Mouse (Mus musculus) stomach, postnatal 0 days (tissue): ENCODE data around the gene Ppp1r27. TPM values are rescaled to one million over a fixed set of nuclear protein-coding genes. Genes with fewer than 3 reads are reported as not detected.
"Not testable (repeated sequence)": the region's sequence is repeated elsewhere in the genome, so short reads cannot be mapped to it uniquely, and the experiment has no call there.

Source experiments
- ATAC-seq: fragments of 200-750 bp; cut with Nextera tagmentation; 2 replicates; pipeline ENCODE4 v1.8.0; 2017; ENCODE audit not compliant: low FRiP score, low TSS enrichment
- DNase-seq: peaks from one replicate; pipeline ENCODE4 v3.0.0-alpha.2; 2016; ENCODE audit warnings: low spot score
- H3K27ac ChIP-seq: fragments of 300-500 bp; sonication (generic); replicated peaks from 2 replicates; pipeline ENCODE4 v1.5.1; 2014; ENCODE audit warnings: mild to moderate bottlenecking, control low read depth
- H3K27me3 ChIP-seq: fragments of 300-500 bp; sonication (generic); 2 replicates; pipeline ENCODE4 v1.6.1; 2014; ENCODE audit warnings: low read length; ENCODE audit not compliant: control insufficient read depth, insufficient read depth
- H3K36me3 ChIP-seq: fragments of 300-500 bp; sonication (generic); 2 replicates; pipeline ENCODE4 v1.6.1; 2014; ENCODE audit warnings: low read length, mixed read lengths; ENCODE audit not compliant: control insufficient read depth, insufficient read depth
- H3K4me1 ChIP-seq: fragments of 300-500 bp; sonication (generic); replicated peaks from 2 replicates; pipeline ENCODE4 v1.6.1; 2014; ENCODE audit warnings: antibody characterized with exemption; ENCODE audit not compliant: control insufficient read depth, insufficient read depth
- H3K4me2 ChIP-seq: fragments of 300-500 bp; sonication (generic); replicated peaks from 2 replicates; pipeline ENCODE4 v1.6.1; 2014; ENCODE audit warnings: low read depth, mild to moderate bottlenecking, control low read depth, moderate library complexity
- H3K4me3 ChIP-seq: fragments of 300-500 bp; sonication (generic); 2 replicates; pipeline ENCODE4 v1.5.1; 2014; ENCODE audit warnings: low read depth, low read length, control low read depth
- H3K9ac ChIP-seq: fragments of 300-500 bp; sonication (generic); 2 replicates; pipeline ENCODE4 v1.6.1; 2014; ENCODE audit warnings: mild to moderate bottlenecking, low read length, control low read depth, mixed read lengths
- H3K9me3 ChIP-seq: fragments of 300-500 bp; sonication (generic); 2 replicates; pipeline ENCODE4 v1.6.1; 2016; ENCODE audit warnings: low read length; ENCODE audit not compliant: control insufficient read depth
- CTCF ChIP-seq: IDR thresholded peaks from 2 replicates; pipeline ENCODE4 v1.5.1; 2016; ENCODE audit warnings: antibody characterized with exemption, low read depth, mild to moderate bottlenecking, moderate library complexity
- EP300 ChIP-seq: optimal IDR thresholded peaks from 2 replicates; pipeline ENCODE3; 2016; ENCODE audit warnings: antibody characterized with exemption
- WGBS: fragments of 180-500 bp; shearing (Covaris S2); extraction: QIAGEN DNeasy Blood & Tissue Kit; methylation state at CpG from one replicate; pipeline ENCODE4 v1.1.7; 2014; 5-methylcytosine and 5-hydroxymethylcytosine counted together
- polyA plus RNA-seq: library from polyadenylated mRNA; unstranded; fragments of >200 nt; fragmentation: Nextera tagmentation; extraction: Ambion mirVana; gene quantifications from 2 replicates; pipeline ENCODE4 v1.2.1, GENCODE M21; 2015

Ppp1r27 gene
- polyA plus RNA-seq, 1 experiment from 2014 or later = not detected

DNA sequence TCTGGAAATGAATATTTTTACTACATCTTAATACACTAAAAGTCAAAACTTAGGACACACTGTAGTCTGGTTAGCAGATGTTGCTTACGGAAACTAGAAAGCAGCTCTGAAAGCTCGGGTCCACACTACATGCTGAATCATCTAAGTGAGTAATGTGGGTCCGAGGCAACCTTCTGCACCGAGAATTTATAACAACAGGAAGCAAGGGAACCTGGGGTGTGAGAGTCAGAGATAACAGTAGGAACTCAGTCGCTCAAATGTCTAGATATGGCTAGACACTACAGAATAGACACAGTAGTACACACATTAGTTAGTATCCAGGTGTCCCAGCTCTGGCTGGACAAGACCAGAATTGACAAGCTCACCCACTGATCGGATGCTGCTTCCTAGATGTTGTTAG is 37.6 kb upstream of the Ppp1r27 start:
- H3K27me3 ChIP-seq = no peaks in the 10 kb centered on the region
- H3K4me1 ChIP-seq = no peaks in the 10 kb centered on the region

DNA sequence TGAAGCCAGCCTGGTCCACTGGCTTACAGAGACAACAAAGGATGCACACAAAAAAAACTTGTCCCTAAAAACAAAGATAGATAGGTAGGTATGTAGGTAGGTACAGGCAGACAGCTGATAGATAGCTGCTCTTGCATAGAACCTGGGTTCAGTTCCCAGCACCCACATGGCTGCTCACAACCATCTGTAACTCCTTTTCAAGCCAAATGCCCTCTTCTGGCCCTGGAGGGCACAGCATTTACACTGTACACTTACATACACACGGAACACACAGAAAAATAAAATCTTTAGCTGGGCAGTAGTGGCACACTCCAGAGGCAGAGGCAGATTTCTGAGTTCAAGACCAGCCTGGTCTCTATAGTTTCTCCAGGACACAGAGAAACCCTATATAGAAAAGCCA is 33.0 kb upstream of the Ppp1r27 start:
- TF ChIP-seq EP300 = no peak
- no peak for TF ChIP-seq CTCF
- DNase-seq (no peak), ATAC-seq (no peak)
- no peak overlapping the region for H3K4me3 ChIP-seq
- no peak overlapping the region for H3K27ac ChIP-seq
- H3K9me3 ChIP-seq = no peaks in the 10 kb centered on the region
- no peaks in the 10 kb centered on the region for H3K27me3 ChIP-seq
- peaks cover 17% of the 10 kb centered on the region for H3K36me3 ChIP-seq
- H3K4me2 ChIP-seq = no peak overlapping the region
- 90% methylated on average over 1 of the region's 1 CpGs for WGBS
- H3K4me1 ChIP-seq = peaks cover 7% of the 10 kb centered on the region
- H3K9ac ChIP-seq = no peak overlapping the region

More for the DNA sequence above, 37.6 kb upstream of the Ppp1r27 start:
- ATAC-seq (no peak), DNase-seq (no peak)
- no peak overlapping the region for H3K27ac ChIP-seq
- peaks cover 25% of the 10 kb centered on the region for H3K36me3 ChIP-seq
- no peak overlapping the region for H3K4me3 ChIP-seq
- TF ChIP-seq CTCF (no peak), EP300 (no peak)
- H3K9ac ChIP-seq = no peak overlapping the region
- H3K4me2 ChIP-seq = no peak overlapping the region
- no peaks in the 10 kb centered on the region for H3K9me3 ChIP-seq
- WGBS = 87% methylated on average over 6 of the region's 6 CpGs

DNA sequence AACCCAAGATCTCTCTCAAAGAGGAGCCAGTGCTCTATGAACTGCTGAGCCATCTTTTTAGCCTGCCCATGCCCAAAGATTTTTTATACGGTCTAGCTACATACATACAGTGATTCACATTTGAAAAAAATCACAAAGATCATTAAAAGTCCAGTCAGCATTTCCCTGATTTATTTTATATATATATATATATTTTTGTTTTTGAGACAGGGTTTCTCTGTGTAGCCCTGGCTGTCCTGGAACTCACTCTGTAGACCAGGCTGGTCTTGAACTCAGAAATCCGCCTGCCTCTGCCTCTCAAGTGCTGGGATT is 32.0 kb upstream of the Ppp1r27 start:
- DNase-seq, H3K4me1 ChIP-seq, H3K9me3 ChIP-seq, H3K4me3 ChIP-seq, H3K9ac ChIP-seq, H3K27me3 ChIP-seq, H3K27ac ChIP-seq, H3K4me2 ChIP-seq, ATAC-seq: not testable (repeated sequence)
- 87% methylated on average over 2 of the region's 2 CpGs for WGBS
- H3K36me3 ChIP-seq = peaks cover 24% of the 10 kb centered on the region

DNA sequence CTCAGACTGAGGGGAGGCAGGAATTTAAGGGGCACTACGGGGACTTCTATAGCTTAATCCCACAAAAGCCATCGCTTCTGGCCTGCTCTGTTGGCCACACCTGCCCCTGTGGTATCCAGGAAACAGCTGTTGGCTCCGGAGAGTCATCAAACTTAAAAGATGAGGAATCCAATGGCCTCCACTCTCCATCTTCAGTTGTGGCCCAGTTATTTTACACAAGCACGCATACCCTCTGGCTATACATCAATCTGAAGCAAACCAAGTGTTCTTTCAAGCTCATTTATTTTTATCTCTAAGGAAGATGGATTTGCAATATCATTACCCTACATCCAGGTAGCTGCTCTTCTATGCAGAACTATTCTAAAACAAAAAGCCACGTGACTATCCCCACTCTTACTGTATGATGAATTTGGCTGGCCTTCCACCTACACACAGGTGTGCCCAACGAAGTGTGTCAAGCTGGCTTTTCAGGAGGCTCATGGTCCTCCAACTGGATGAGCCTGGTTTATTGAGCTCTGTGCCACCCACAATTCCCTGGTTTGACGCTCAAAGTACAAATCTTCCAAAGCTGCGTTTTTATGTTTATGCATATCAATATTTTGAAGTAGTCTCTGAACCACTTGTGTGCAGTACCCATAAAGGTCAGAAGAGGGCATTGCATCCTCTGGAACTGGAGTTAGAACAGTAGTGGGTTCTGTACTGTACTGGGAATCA is 31.5 kb upstream of the Ppp1r27 start:
- Histone ChIP-seq H3K27me3 (no peaks in the 10 kb centered on the region), H3K4me1 (peaks cover 7% of the 10 kb centered on the region), H3K36me3 (peaks cover 26% of the 10 kb centered on the region), H3K27ac (peak overlapping the region; percentile 98), H3K9me3 (no peaks in the 10 kb centered on the region), H3K9ac (peak overlapping the region; percentile 92), H3K4me2 (peak overlapping the region; percentile 90), H3K4me3 (peak overlapping the region; percentile 85)
- ATAC-seq (no peak), DNase-seq (no peak)
- WGBS = 72% methylated on average over 8 of the region's 8 CpGs
- peak; percentile 70 for TF ChIP-seq CTCF
- no peak for TF ChIP-seq EP300

DNA sequence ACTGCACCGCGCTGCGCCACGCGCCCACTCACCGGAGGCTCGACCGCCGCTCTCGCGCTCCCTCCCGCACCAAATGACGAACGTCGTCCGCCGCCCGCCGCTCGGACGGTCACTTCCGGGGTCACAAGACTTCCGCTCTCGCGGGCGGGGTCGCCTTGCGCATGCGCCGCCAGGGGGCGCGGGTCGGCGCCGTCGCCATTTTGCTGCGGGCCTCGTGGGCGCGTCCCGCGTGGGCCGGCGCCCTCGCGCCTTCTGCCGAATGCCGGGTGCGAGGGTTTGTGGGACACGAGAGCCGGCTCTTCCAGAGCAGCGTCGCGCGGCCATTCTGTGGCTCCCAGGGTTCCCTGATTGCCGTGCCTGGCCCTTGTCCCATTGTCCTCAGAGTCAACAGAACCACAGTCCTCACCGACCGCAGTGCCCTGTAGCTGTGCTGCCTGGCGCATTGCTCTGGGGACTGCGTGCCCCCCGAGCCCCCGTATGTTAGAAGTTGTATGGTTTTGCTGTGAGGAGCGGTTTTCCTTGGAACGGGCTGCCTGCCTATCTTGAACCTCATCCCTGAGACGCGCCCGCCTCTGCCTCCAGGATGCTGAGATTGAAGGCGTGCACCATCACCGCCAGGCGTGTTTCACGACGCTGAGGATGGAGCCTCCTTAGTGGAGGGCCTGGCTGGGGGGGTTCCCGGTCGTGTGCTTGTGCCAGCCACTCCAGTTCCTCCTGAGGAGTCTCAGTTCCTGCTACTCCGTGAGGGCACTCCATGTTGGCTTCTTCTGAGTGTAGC is 30.7 kb upstream of the Ppp1r27 start, which contains the start of gene Arhgdia:
Gene Arhgdia, minus strand, starts transcription at position 135 of the 778 bp plus-strand sequence.
- TF ChIP-seq EP300 (no peak), CTCF (peak; percentile 60)
- no peaks in the 10 kb centered on the region for H3K9me3 ChIP-seq
- H3K27ac ChIP-seq = peak within 1 kb of the TSS; percentile 98
- H3K27me3 ChIP-seq = no peaks in the 10 kb centered on the region
- peak within 1 kb of the TSS; percentile 90 for H3K4me2 ChIP-seq
- H3K9ac ChIP-seq = peak within 1 kb of the TSS; percentile 92
- H3K36me3 ChIP-seq = peaks cover 26% of the 10 kb centered on the region
- H3K4me3 ChIP-seq = peak within 1 kb of the TSS; percentile 85
- H3K4me1 ChIP-seq = peaks cover 7% of the 10 kb centered on the region
- DNase-seq = peak; percentile 89
- WGBS = 5% methylated on average over 58 of the region's 75 CpGs
- peak; percentile 48 for ATAC-seq

DNA sequence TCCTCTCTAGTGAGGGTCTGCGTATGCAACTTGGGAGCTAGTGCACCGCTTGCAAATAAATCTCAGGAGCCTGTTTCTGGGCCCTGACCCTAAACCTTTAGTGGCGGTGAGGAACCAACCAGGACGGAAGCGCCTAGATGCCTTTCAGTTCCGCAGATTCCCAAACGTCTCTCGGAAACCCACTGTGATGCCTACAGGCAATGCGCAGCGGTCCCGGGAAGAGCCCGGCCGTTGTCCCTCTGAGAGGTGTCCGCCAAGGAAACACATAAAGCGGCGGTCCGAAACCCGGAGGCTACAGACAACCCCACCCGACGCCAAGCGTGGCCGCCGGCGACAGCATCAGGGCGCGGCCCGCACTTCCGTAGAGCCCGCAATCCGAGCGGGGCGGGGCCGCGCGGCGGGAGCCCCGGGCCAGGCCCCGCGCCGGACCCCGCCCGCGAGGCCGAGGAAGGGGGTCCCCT is 30.0 kb upstream of the Ppp1r27 start:
- DNase-seq (peak; percentile 70), ATAC-seq (peak; percentile 54)
- Histone ChIP-seq H3K9ac (peak overlapping the region; percentile 92), H3K27me3 (no peaks in the 10 kb centered on the region), H3K4me2 (peak overlapping the region; percentile 90), H3K27ac (peak overlapping the region; percentile 98), H3K36me3 (peaks cover 24% of the 10 kb centered on the region), H3K4me1 (peaks cover 7% of the 10 kb centered on the region), H3K9me3 (no peaks in the 10 kb centered on the region), H3K4me3 (peak overlapping the region; percentile 85)
- TF ChIP-seq EP300 (no peak), CTCF (no peak)
- WGBS = under 1% methylated on average over 31 of the region's 44 CpGs
